21 mouse cellular contexts compared by ENCODE assay signal in genomic region chr16:37971522-37971921, GRCm38 (mm10). TPM values are rescaled to one million over a fixed set of nuclear protein-coding genes. Genes with fewer than 3 reads are reported as not detected.
DNase-seq lines count a peak whose midpoint lies in the region; ATAC-seq lines count a peak whose summit lies in the region.
"Had no signal": no experiment of that assay in that cellular context is flagged by ENCODE, and none has a peak within 500 bp of the region (broad histone marks: within the 10 kb centered on the region; RNA-seq: fewer than 3 reads in every experiment).

No protein-coding gene starts in this region.

- H3K36me3 ChIP-seq in hindbrain, embryonic 10.5 days: no peaks in the 10 kb centered on the region
- H3K36me3 ChIP-seq in hindbrain, embryonic 16.5 days (ENCODE audit: control insufficient read depth, insufficient read depth, low read length): no peaks in the 10 kb centered on the region
- no peaks in the 10 kb centered on the region for H3K36me3 ChIP-seq in midbrain, embryonic 15.5 days (replicated peaks)
- no peaks in the 10 kb centered on the region for H3K36me3 ChIP-seq in midbrain, embryonic 16.5 days (ENCODE audit: control insufficient read depth, insufficient read depth, low read length)
- H3K36me3 ChIP-seq: neural tube, embryonic 12.5 days had no signal

- H3K4me3 ChIP-seq in hindbrain, embryonic 10.5 days: no peak overlapping the region
- no peak overlapping the region for H3K4me3 ChIP-seq in hindbrain, embryonic 16.5 days (ENCODE audit: low read length)
- H3K4me3 ChIP-seq in midbrain, embryonic 15.5 days: no peak overlapping the region
- H3K4me3 ChIP-seq in midbrain, embryonic 16.5 days (ENCODE audit: low read depth, low read length): no peak overlapping the region
- no peak overlapping the region for H3K4me3 ChIP-seq in brown adipose tissue, adult 24 weeks (ENCODE audit: insufficient read depth, low read depth, low read length)
- H3K4me3 ChIP-seq: forebrain, embryonic 13.5 days; neural tube, embryonic 12.5 days had no signal

- DNase-seq in hindbrain, embryonic 10.5 days (ENCODE audit: low spot score): no peak
- DNase-seq in Muller cell, postnatal 12 days (ENCODE audit: inconsistent ontology term): peak; percentile 16
- DNase-seq in yolk sac, embryonic 10.5 days (ENCODE audit: low spot score): no peak
- no peak for DNase-seq in spleen, postnatal 10 days (ENCODE audit: low spot score in 2 of 2)
- DNase-seq: cerebellum, adult 8-10 months; gastrocnemius, postnatal 14 days; heart, postnatal 14 days; kidney, postnatal 14 days; liver, postnatal 0 days; lung, postnatal 10 days; right cerebral cortex, postnatal 25 days had no signal

- H3K4me2 ChIP-seq in hindbrain, embryonic 16.5 days (ENCODE audit: low read length): no peak overlapping the region
- H3K4me2 ChIP-seq in midbrain, embryonic 15.5 days: no peak overlapping the region
- no peak overlapping the region for H3K4me2 ChIP-seq in midbrain, embryonic 16.5 days (ENCODE audit: low read length)
- H3K4me2 ChIP-seq: forebrain, embryonic 13.5 days; hindbrain, embryonic 14.5 days; neural tube, embryonic 12.5 days had no signal

- peaks cover 20% of the 10 kb centered on the region; the same call in 1 of the 2 replicates for H3K4me1 ChIP-seq in hindbrain, embryonic 10.5 days (replicated peaks)
- H3K4me1 ChIP-seq in hindbrain, embryonic 16.5 days (ENCODE audit: control insufficient read depth, insufficient read depth, low read depth, low read length): peaks cover 17% of the 10 kb centered on the region
- peaks cover 34% of the 10 kb centered on the region for H3K4me1 ChIP-seq in midbrain, embryonic 15.5 days
- peaks cover 19% of the 10 kb centered on the region for H3K4me1 ChIP-seq in midbrain, embryonic 16.5 days (ENCODE audit: control insufficient read depth, insufficient read depth, low read length)
- peaks cover 3% of the 10 kb centered on the region for H3K4me1 ChIP-seq in brown adipose tissue, adult 24 weeks (ENCODE audit: control insufficient read depth, insufficient read depth, insufficient read length, low read length)

- H3K27ac ChIP-seq in hindbrain, embryonic 10.5 days: peak overlapping the region; percentile 40; the same call in 1 of the 2 replicates
- H3K27ac ChIP-seq in hindbrain, embryonic 16.5 days (ENCODE audit: low read depth, low read length): no peak overlapping the region
- H3K27ac ChIP-seq in midbrain, embryonic 15.5 days: peak overlapping the region; percentile 13; the same call in 1 of the 2 replicates
- H3K27ac ChIP-seq in midbrain, embryonic 16.5 days (ENCODE audit: low read length): no peak overlapping the region
- H3K27ac ChIP-seq in brown adipose tissue, adult 24 weeks (replicated peaks; ENCODE audit: low read depth, low read length): peak overlapping the region; percentile 52; the same call in 1 of the 2 replicates
- H3K27ac ChIP-seq: forebrain, embryonic 13.5 days; hindbrain, embryonic 14.5 days; neural tube, embryonic 12.5 days had no signal

- 83% methylated on average over 5 of the region's 5 CpGs for WGBS in hindbrain, embryonic 10.5 days
- WGBS in hindbrain, embryonic 16.5 days: 53% methylated on average over 5 of the region's 5 CpGs
- 77% methylated on average over 5 of the region's 5 CpGs for WGBS in midbrain, embryonic 15.5 days
- 61% methylated on average over 5 of the region's 5 CpGs for WGBS in midbrain, embryonic 16.5 days

- H3K27me3 ChIP-seq in hindbrain, embryonic 10.5 days (ENCODE audit: insufficient read depth, poor library complexity, severe bottlenecking): no peaks in the 10 kb centered on the region
- H3K27me3 ChIP-seq in hindbrain, embryonic 16.5 days (replicated peaks; ENCODE audit: control insufficient read depth, insufficient read depth, low read length): no peaks in the 10 kb centered on the region
- no peaks in the 10 kb centered on the region for H3K27me3 ChIP-seq in midbrain, embryonic 15.5 days (replicated peaks)
- H3K27me3 ChIP-seq in midbrain, embryonic 16.5 days (ENCODE audit: control insufficient read depth, insufficient read depth, low read depth, low read length): no peaks in the 10 kb centered on the region
- H3K27me3 ChIP-seq: forebrain, embryonic 13.5 days; neural tube, embryonic 12.5 days; Patski had no signal

- H3K9ac ChIP-seq in hindbrain, embryonic 16.5 days (ENCODE audit: low read depth, low read length): no peak overlapping the region
- no peak overlapping the region for H3K9ac ChIP-seq in midbrain, embryonic 15.5 days
- no peak overlapping the region for H3K9ac ChIP-seq in midbrain, embryonic 16.5 days (ENCODE audit: low read depth, low read length)
- H3K9ac ChIP-seq: forebrain, embryonic 13.5 days; hindbrain, embryonic 14.5 days; liver, postnatal 0 days; neural tube, embryonic 12.5 days had no signal

- no peaks in the 10 kb centered on the region for H3K9me3 ChIP-seq in hindbrain, embryonic 10.5 days
- H3K9me3 ChIP-seq in hindbrain, embryonic 16.5 days (ENCODE audit: control insufficient read depth, low read length): no peaks in the 10 kb centered on the region
- H3K9me3 ChIP-seq in midbrain, embryonic 15.5 days: no peaks in the 10 kb centered on the region
- H3K9me3 ChIP-seq in midbrain, embryonic 16.5 days (replicated peaks; ENCODE audit: control insufficient read depth, low read length, poor library complexity, severe bottlenecking): no peaks in the 10 kb centered on the region
- H3K9me3 ChIP-seq: forebrain, embryonic 13.5 days; neural tube, embryonic 12.5 days had no signal

- no peak for ATAC-seq in hindbrain, embryonic 16.5 days
- no peak for ATAC-seq in midbrain, embryonic 15.5 days (replicated peaks)
- no peak for ATAC-seq in midbrain, embryonic 16.5 days
- ATAC-seq: forebrain, embryonic 13.5 days; intestine, embryonic 16.5 days; liver, postnatal 0 days; Patski had no signal

RNA-seq across cellular contexts. Expression of gene Gpr156, which starts 55.2 kb away (rescaled TPM):
- polyA plus RNA-seq in hindbrain, embryonic 10.5 days (2016; fragmentation: Nextera tagmentation; extraction: Ambion mirVana): 2.1 and 4.5 TPM in 2 replicates
- polyA plus RNA-seq in hindbrain, embryonic 16.5 days (2015; fragmentation: Nextera tagmentation; extraction: Ambion mirVana): 3.2 and 3.9 TPM in 2 replicates
- 6.2 and 6.4 TPM in 2 replicates for polyA plus RNA-seq in midbrain, embryonic 15.5 days (2015; fragmentation: Nextera tagmentation; extraction: Ambion mirVana)
- 5.1 and 5.8 TPM in 2 replicates for polyA plus RNA-seq in midbrain, embryonic 16.5 days (2015; fragmentation: Nextera tagmentation; extraction: Ambion mirVana)
- 0.44 TPM in 1 of 2 replicates, not detected in the other for polyA plus RNA-seq in brown adipose tissue, adult 24 weeks (2012; ENCODE audit: insufficient read depth, insufficient read length, missing spikeins)
- polyA plus RNA-seq: liver, adult 2 months had no signal

Comparison
In these comparisons a context has a peak if more than half of its experiments do, and no peak if none do; other contexts are left out.
1. H3K27ac ChIP-seq: peak in hindbrain, embryonic 10.5 days (single experiment), midbrain, embryonic 15.5 days (single experiment) and brown adipose tissue, adult 24 weeks (single experiment); none in hindbrain, embryonic 16.5 days (single experiment) and midbrain, embryonic 16.5 days (single experiment).